Mouse (Mus musculus): ENCODE results near the gene Epb41l3. TPM values are rescaled to one million over a fixed set of nuclear protein-coding genes. Genes with fewer than 3 reads are reported as not detected.
A peak's percentile ranks its signal among the peaks of the same experiment; 100 is the strongest.

The Epb41l3 gene
- polyA plus RNA-seq (2014; fragmentation: Nextera tagmentation; extraction: Ambion mirVana), result 53.8 and 66.7 TPM in 2 replicates

GRCm38 (mm10) chr17:69075501-69076237 is at the start of gene Epb41l3:
TSS of gene Epb41l3 (plus strand) at chr17:69075683.
- Histone ChIP-seq H3K27me3 (replicated peaks; ENCODE audit: control insufficient read depth, insufficient read depth, low read length) (peaks cover 24% of the 10 kb centered on the region), H3K4me1 (ENCODE audit: control insufficient read depth, insufficient read depth, low read length) (no peaks in the 10 kb centered on the region; the same call in 1 of the 2 replicates), H3K4me2 (ENCODE audit: low read length) (peak within 1 kb of the TSS; percentile 100), H3K36me3 (ENCODE audit: control insufficient read depth, insufficient read depth, low read length) (no peaks in the 10 kb centered on the region), H3K27ac (ENCODE audit: low read depth, low read length) (no peak within 1 kb of the TSS), H3K9me3 (replicated peaks; ENCODE audit: control insufficient read depth, low read length) (no peaks in the 10 kb centered on the region), H3K4me3 (ENCODE audit: low read depth, low read length) (peak within 1 kb of the TSS; percentile 54), H3K9ac (ENCODE audit: low read length) (peak within 1 kb of the TSS; percentile 65)
- DNase-seq (ENCODE audit: low spot score), result peak; percentile 87
- under 1% methylated on average over 47 of the region's 47 CpGs for WGBS
- ATAC-seq, result peak; percentile 96

GRCm38 (mm10) chr17:69038760-69039675 is 36.5 kb upstream of the Epb41l3 start:
- no peaks in the 10 kb centered on the region for H3K27me3 ChIP-seq (replicated peaks; ENCODE audit: control insufficient read depth, insufficient read depth, low read length)
- H3K4me2 ChIP-seq (ENCODE audit: low read length), result no peak overlapping the region
- H3K27ac ChIP-seq (ENCODE audit: low read depth, low read length), result no peak overlapping the region
- DNase-seq (ENCODE audit: low spot score), result no peak
- H3K9me3 ChIP-seq (replicated peaks; ENCODE audit: control insufficient read depth, low read length), result no peaks in the 10 kb centered on the region
- 68% methylated on average over 12 of the region's 12 CpGs for WGBS
- no peak overlapping the region for H3K9ac ChIP-seq (ENCODE audit: low read length)
- no peak for ATAC-seq
- no peaks in the 10 kb centered on the region for H3K36me3 ChIP-seq (ENCODE audit: control insufficient read depth, insufficient read depth, low read length)
- no peaks in the 10 kb centered on the region for H3K4me1 ChIP-seq (ENCODE audit: control insufficient read depth, insufficient read depth, low read length)
- no peak overlapping the region for H3K4me3 ChIP-seq (ENCODE audit: low read depth, low read length)

GRCm38 (mm10) chr17:69041516-69041915 is 34.0 kb upstream of the Epb41l3 start:
- WGBS, result 77% methylated on average over 4 of the region's 4 CpGs
- Histone ChIP-seq H3K9me3 (replicated peaks; ENCODE audit: control insufficient read depth, low read length) (no peaks in the 10 kb centered on the region), H3K36me3 (ENCODE audit: control insufficient read depth, insufficient read depth, low read length) (no peaks in the 10 kb centered on the region), H3K4me3 (ENCODE audit: low read depth, low read length) (no peak overlapping the region), H3K9ac (ENCODE audit: low read length) (no peak overlapping the region), H3K27ac (ENCODE audit: low read depth, low read length) (no peak overlapping the region), H3K4me2 (ENCODE audit: low read length) (no peak overlapping the region), H3K27me3 (replicated peaks; ENCODE audit: control insufficient read depth, insufficient read depth, low read length) (no peaks in the 10 kb centered on the region), H3K4me1 (ENCODE audit: control insufficient read depth, insufficient read depth, low read length) (no peaks in the 10 kb centered on the region)
- no peak for ATAC-seq
- DNase-seq (ENCODE audit: low spot score), result peak; percentile 42

GRCm38 (mm10) chr17:69048826-69049225 is 26.7 kb upstream of the Epb41l3 start:
- no peak for ATAC-seq
- H3K36me3 ChIP-seq (ENCODE audit: control insufficient read depth, insufficient read depth, low read length), result no peaks in the 10 kb centered on the region
- H3K9ac ChIP-seq (ENCODE audit: low read length), result no peak overlapping the region
- H3K27me3 ChIP-seq (replicated peaks; ENCODE audit: control insufficient read depth, insufficient read depth, low read length), result no peaks in the 10 kb centered on the region
- no peak for DNase-seq (ENCODE audit: low spot score)
- no peaks in the 10 kb centered on the region for H3K9me3 ChIP-seq (replicated peaks; ENCODE audit: control insufficient read depth, low read length)
- H3K4me2 ChIP-seq (ENCODE audit: low read length), result no peak overlapping the region
- no peak overlapping the region for H3K4me3 ChIP-seq (ENCODE audit: low read depth, low read length)
- H3K4me1 ChIP-seq (ENCODE audit: control insufficient read depth, insufficient read depth, low read length), result no peaks in the 10 kb centered on the region
- H3K27ac ChIP-seq (ENCODE audit: low read depth, low read length), result no peak overlapping the region
- 87% methylated on average over 3 of the region's 3 CpGs for WGBS

GRCm38 (mm10) chr17:69054029-69054428 is 21.5 kb upstream of the Epb41l3 start:
- no peak overlapping the region for H3K4me2 ChIP-seq (ENCODE audit: low read length)
- DNase-seq (ENCODE audit: low spot score), result no peak
- no peak overlapping the region for H3K27ac ChIP-seq (ENCODE audit: low read depth, low read length)
- H3K27me3 ChIP-seq (replicated peaks; ENCODE audit: control insufficient read depth, insufficient read depth, low read length), result no peaks in the 10 kb centered on the region
- no peak for ATAC-seq
- no peaks in the 10 kb centered on the region for H3K36me3 ChIP-seq (ENCODE audit: control insufficient read depth, insufficient read depth, low read length)
- no peak overlapping the region for H3K9ac ChIP-seq (ENCODE audit: low read length)
- H3K4me1 ChIP-seq (ENCODE audit: control insufficient read depth, insufficient read depth, low read length), result no peaks in the 10 kb centered on the region
- H3K9me3 ChIP-seq (replicated peaks; ENCODE audit: control insufficient read depth, low read length), result no peaks in the 10 kb centered on the region
- no peak overlapping the region for H3K4me3 ChIP-seq (ENCODE audit: low read depth, low read length)
- WGBS, result 82% methylated on average over 4 of the region's 4 CpGs

GRCm38 (mm10) chr17:69059760-69060159 is 15.7 kb upstream of the Epb41l3 start:
- no peak overlapping the region for H3K4me2 ChIP-seq (ENCODE audit: low read length)
- H3K27ac ChIP-seq (ENCODE audit: low read depth, low read length), result no peak overlapping the region
- H3K4me1 ChIP-seq (ENCODE audit: control insufficient read depth, insufficient read depth, low read length), result no peaks in the 10 kb centered on the region
- H3K9me3 ChIP-seq (replicated peaks; ENCODE audit: control insufficient read depth, low read length), result no peaks in the 10 kb centered on the region
- no peaks in the 10 kb centered on the region for H3K36me3 ChIP-seq (ENCODE audit: control insufficient read depth, insufficient read depth, low read length)
- no peak overlapping the region for H3K9ac ChIP-seq (ENCODE audit: low read length)
- ATAC-seq (no peak), DNase-seq (ENCODE audit: low spot score) (no peak)
- H3K27me3 ChIP-seq (replicated peaks; ENCODE audit: control insufficient read depth, insufficient read depth, low read length), result no peaks in the 10 kb centered on the region
- H3K4me3 ChIP-seq (ENCODE audit: low read depth, low read length), result no peak overlapping the region
- WGBS, result 96% methylated on average over 7 of the region's 7 CpGs

- Histone ChIP-seq H3K4me1 (ENCODE audit: control insufficient read depth, insufficient read depth, low read length) (no peaks in the 10 kb centered on the region), H3K4me3 (ENCODE audit: low read depth, low read length) (no peak overlapping the region), H3K4me2 (ENCODE audit: low read length) (no peak overlapping the region), H3K9ac (ENCODE audit: low read length) (no peak overlapping the region), H3K9me3 (replicated peaks; ENCODE audit: control insufficient read depth, low read length) (no peaks in the 10 kb centered on the region), H3K36me3 (ENCODE audit: control insufficient read depth, insufficient read depth, low read length) (no peaks in the 10 kb centered on the region), H3K27me3 (replicated peaks; ENCODE audit: control insufficient read depth, insufficient read depth, low read length) (no peaks in the 10 kb centered on the region), H3K27ac (ENCODE audit: low read depth, low read length) (no peak overlapping the region)
- no peak for DNase-seq (ENCODE audit: low spot score)
- ATAC-seq, result no peak
- WGBS, result 92% methylated on average over 7 of the region's 7 CpGs
Observed at GRCm38 (mm10) chr17:69060388-69060787, 15.1 kb upstream of the Epb41l3 start.

GRCm38 (mm10) chr17:69061883-69062745 is 13.4 kb upstream of the Epb41l3 start:
- DNase-seq (ENCODE audit: low spot score), result no peak
- no peaks in the 10 kb centered on the region for H3K36me3 ChIP-seq (ENCODE audit: control insufficient read depth, insufficient read depth, low read length)
- ATAC-seq, result no peak
- 80% methylated on average over 9 of the region's 9 CpGs for WGBS
- no peak overlapping the region for H3K4me3 ChIP-seq (ENCODE audit: low read depth, low read length)
- H3K4me2 ChIP-seq (ENCODE audit: low read length), result no peak overlapping the region
- H3K9me3 ChIP-seq (replicated peaks; ENCODE audit: control insufficient read depth, low read length), result no peaks in the 10 kb centered on the region
- H3K27me3 ChIP-seq (replicated peaks; ENCODE audit: control insufficient read depth, insufficient read depth, low read length), result no peaks in the 10 kb centered on the region
- H3K27ac ChIP-seq (ENCODE audit: low read depth, low read length), result no peak overlapping the region
- no peak overlapping the region for H3K9ac ChIP-seq (ENCODE audit: low read length)
- H3K4me1 ChIP-seq (ENCODE audit: control insufficient read depth, insufficient read depth, low read length), result no peaks in the 10 kb centered on the region

All from forebrain, embryonic 14.5 days (tissue).